Mouse (Mus musculus): ENCODE data around the gene Myh7b.

DNA sequence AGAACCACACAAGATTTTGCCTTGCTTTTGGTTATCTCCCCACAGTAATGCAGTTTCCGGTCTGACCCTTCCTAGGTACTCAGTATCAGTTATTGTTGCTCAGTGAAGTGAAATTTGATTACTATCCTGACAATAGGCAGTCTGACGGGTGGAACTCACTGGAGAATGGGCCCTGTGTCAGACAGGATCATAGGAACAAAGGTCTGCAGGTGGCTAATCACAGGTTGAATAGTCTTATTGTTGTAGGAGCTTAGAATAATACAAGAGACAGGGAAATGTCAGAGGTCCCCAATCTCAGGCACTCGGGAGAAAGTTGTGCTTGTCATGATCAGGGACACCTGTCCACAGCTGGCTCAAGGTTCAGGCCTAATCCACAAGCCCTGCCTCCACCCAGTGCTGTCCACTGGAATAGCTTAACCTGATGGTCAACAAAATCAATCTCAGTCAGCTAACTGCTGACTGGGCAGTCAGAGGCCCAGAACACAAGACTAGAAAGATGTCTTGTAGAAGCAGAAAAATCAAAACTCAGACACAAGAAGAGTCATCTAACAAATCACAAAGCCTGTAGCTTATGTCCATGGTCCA, 41.7 kb upstream of the Myh7b start:
- TF ChIP-seq CTCF (IDR thresholded peaks at IDR 0.05; ENCODE audit: borderline replicate concordance, control insufficient read depth, extremely low read depth, insufficient read depth, low read length, poor library complexity) (no peak), POLR2A (IDR thresholded peaks at IDR 0.05; ENCODE audit: control insufficient read depth, extremely low read depth, insufficient read depth, low read length, poor library complexity) (no peak)
